Mouse (Mus musculus) bone marrow macrophage, adult 2 months (primary cell): ENCODE measurements around the gene Plin2.

ENCODE experiments used
- CTCF ChIP-seq: IDR thresholded peaks from 2 replicates; pipeline ENCODE4 v1.5.1; 2012; ENCODE audit warnings: low read depth, mild to moderate bottlenecking, low read length, moderate library complexity
- POLR2A ChIP-seq: IDR thresholded peaks from 2 replicates; pipeline ENCODE4 v1.6.1; 2012; ENCODE audit warnings: mild to moderate bottlenecking, low read depth, low read length, borderline replicate concordance

DNA sequence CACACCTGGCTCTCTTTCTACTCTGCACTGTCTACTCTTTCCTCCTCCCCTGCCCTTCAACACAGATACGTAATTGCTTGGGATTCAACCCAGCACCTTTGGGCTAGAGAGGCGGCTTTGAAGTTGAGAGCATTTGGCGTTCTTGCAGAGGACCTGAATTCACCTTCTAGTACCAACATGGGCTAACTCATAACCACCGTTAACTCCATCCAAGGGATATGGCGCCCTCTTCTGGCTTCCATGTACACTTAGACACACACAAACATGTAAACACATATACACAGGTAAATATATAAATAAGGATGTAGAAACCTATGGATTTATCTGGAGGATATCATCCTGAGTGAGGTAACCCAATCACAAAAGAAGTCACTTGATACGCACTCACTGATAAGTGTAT is 25.2 kb upstream of the Plin2 start:
- TF ChIP-seq POLR2A (no peak), CTCF (0 out of 2 replicates have a peak, but pooled peaks have one; percentile 18)
